Mouse (Mus musculus) A20 (cell line): ENCODE data around the gene Gm21679.
"Not testable (repeated sequence)": the region's sequence is repeated elsewhere in the genome, so short reads cannot be mapped to it uniquely, and the experiment has no call there.

Experiments used
- DNase-seq: peaks from one replicate; pipeline ENCODE4 v3.0.0-alpha.2; 2011; ENCODE audit warnings: low read depth, low spot score

Gene Gm21679

GRCm38 (mm10) chrY:29683270-29683669 lies at the start of gene Gm21679:
Gm21679 (minus strand) TSS chrY:29683370.
- DNase-seq = not testable (repeated sequence)
